Mouse (Mus musculus): Measurements from ENCODE around the gene Ryr2.
"Not testable (repeated sequence)": the region's sequence is repeated elsewhere in the genome, so short reads cannot be mapped to it uniquely, and the experiment has no call there.

Ryr2 gene

GRCm38 (mm10) chr13:12033914-12034313, 72.8 kb downstream of the Ryr2 start:
- DNase-seq = no peak

GRCm38 (mm10) chr13:12033272-12033671, 73.5 kb downstream of the Ryr2 start:
- DNase-seq = no peak

- DNase-seq = no peak
These were observed 76.9 kb downstream of the Ryr2 start for GRCm38 (mm10) chr13:12029841-12030240.

GRCm38 (mm10) chr13:12029326-12029725, 77.4 kb downstream of the Ryr2 start:
- DNase-seq = no peak

GRCm38 (mm10) chr13:12018046-12018445, 88.7 kb downstream of the Ryr2 start:
- no peak for DNase-seq

GRCm38 (mm10) chr13:12013986-12014385, 92.8 kb downstream of the Ryr2 start:
- peak; percentile 54 for DNase-seq

- no peak for DNase-seq
These were observed 97.6 kb downstream of the Ryr2 start for GRCm38 (mm10) chr13:12008995-12009689.

GRCm38 (mm10) chr13:12007579-12007978, 99.2 kb downstream of the Ryr2 start:
- DNase-seq = no peak

GRCm38 (mm10) chr13:12001891-12002294, 104.9 kb downstream of the Ryr2 start:
- DNase-seq = peak; percentile 44

- DNase-seq = peak; percentile 49
These were observed 106.9 kb downstream of the Ryr2 start for GRCm38 (mm10) chr13:11999851-12000250.

- DNase-seq = no peak
These were observed 109.4 kb downstream of the Ryr2 start for GRCm38 (mm10) chr13:11997366-11997765.

- DNase-seq = no peak
These were observed 119.2 kb downstream of the Ryr2 start for GRCm38 (mm10) chr13:11987556-11987955.

GRCm38 (mm10) chr13:11985056-11985455, 121.7 kb downstream of the Ryr2 start:
- peak; percentile 58 for DNase-seq

GRCm38 (mm10) chr13:11978997-11979396, 127.7 kb downstream of the Ryr2 start:
- DNase-seq = no peak

- peak; percentile 48 for DNase-seq
These were observed 128.4 kb downstream of the Ryr2 start for GRCm38 (mm10) chr13:11978359-11978758.

- DNase-seq = peak; percentile 59
These were observed 129.1 kb downstream of the Ryr2 start for GRCm38 (mm10) chr13:11977606-11978005.

- DNase-seq = no peak
These were observed 142.4 kb downstream of the Ryr2 start for GRCm38 (mm10) chr13:11964391-11964790.

- DNase-seq = no peak
These were observed 147.1 kb downstream of the Ryr2 start for GRCm38 (mm10) chr13:11959488-11960174.

GRCm38 (mm10) chr13:11958854-11959253, 147.9 kb downstream of the Ryr2 start:
- no peak for DNase-seq

GRCm38 (mm10) chr13:11958271-11958670, 148.5 kb downstream of the Ryr2 start:
- DNase-seq = no peak

- DNase-seq = peak; percentile 59
These were observed 154.8 kb downstream of the Ryr2 start for GRCm38 (mm10) chr13:11951951-11952350.

GRCm38 (mm10) chr13:11945740-11946139, 161.0 kb downstream of the Ryr2 start:
- DNase-seq = no peak

- no peak for DNase-seq
These were observed 165.0 kb downstream of the Ryr2 start for GRCm38 (mm10) chr13:11941724-11942123.

- DNase-seq = not testable (repeated sequence)
These were observed 172.3 kb downstream of the Ryr2 start for GRCm38 (mm10) chr13:11934297-11935060.

Data from cerebellum, adult 9-10 months (tissue).